Mouse (Mus musculus): ENCODE results near the gene Tab1. TPM values are rescaled to one million over a fixed set of nuclear protein-coding genes. Genes with fewer than 3 reads are reported as not detected.
A peak's percentile ranks its signal among the peaks of the same experiment; 100 is the strongest.

Tab1 gene
- 10 to 100 TPM; 10.7 to 14.5 TPM for polyA plus RNA-seq (2017; shearing (Covaris generic))

GRCm38 (mm10) chr15:80132993-80133586, at the start of gene Tab1:
TSS of gene Tab1 (plus strand) at chr15:80133127.
- ATAC-seq, result peak; percentile 85

GRCm38 (mm10) chr15:80083276-80083731, 49.6 kb upstream of the Tab1 start:
- ATAC-seq, result peak; percentile 92

- ATAC-seq, result peak; percentile 3
These were observed 49.2 kb upstream of the Tab1 start for GRCm38 (mm10) chr15:80083740-80084139.

GRCm38 (mm10) chr15:80087406-80088012, 45.4 kb upstream of the Tab1 start:
- no peak for ATAC-seq

- peak; percentile 82 for ATAC-seq
These were observed 44.3 kb upstream of the Tab1 start for GRCm38 (mm10) chr15:80088637-80089036.

GRCm38 (mm10) chr15:80090155-80090554, 42.8 kb upstream of the Tab1 start:
- ATAC-seq, result no peak

- no peak for ATAC-seq
These were observed 42.2 kb upstream of the Tab1 start for GRCm38 (mm10) chr15:80090741-80091120.

- peak; percentile 64 for ATAC-seq
These were observed 41.6 kb upstream of the Tab1 start, which contains the start of the genes Syngr1 and Rpl3 for GRCm38 (mm10) chr15:80091121-80091955. TSS of gene Syngr1 (plus strand) at chr15:80091334. TSS of gene Rpl3 (minus strand) at chr15:80091868.

GRCm38 (mm10) chr15:80092041-80092441, 40.9 kb upstream of the Tab1 start:
- ATAC-seq, result no peak

GRCm38 (mm10) chr15:80092599-80092998, 40.3 kb upstream of the Tab1 start:
- ATAC-seq, result no peak

- no peak for ATAC-seq
These were observed 38.7 kb upstream of the Tab1 start for GRCm38 (mm10) chr15:80094201-80094600.

GRCm38 (mm10) chr15:80095596-80095995, 37.3 kb upstream of the Tab1 start:
- no peak for ATAC-seq

- ATAC-seq, result no peak
These were observed 36.5 kb upstream of the Tab1 start for GRCm38 (mm10) chr15:80096406-80096805.

GRCm38 (mm10) chr15:80096946-80097881, 35.7 kb upstream of the Tab1 start:
- no peak for ATAC-seq

GRCm38 (mm10) chr15:80097999-80098461, 34.9 kb upstream of the Tab1 start:
- no peak for ATAC-seq

GRCm38 (mm10) chr15:80098809-80099208, 34.1 kb upstream of the Tab1 start:
- no peak for ATAC-seq

- no peak for ATAC-seq
These were observed 33.5 kb upstream of the Tab1 start for GRCm38 (mm10) chr15:80099477-80099876.

GRCm38 (mm10) chr15:80100196-80100595, 32.7 kb upstream of the Tab1 start:
- ATAC-seq, result no peak

GRCm38 (mm10) chr15:80100871-80101270, 32.1 kb upstream of the Tab1 start:
- ATAC-seq, result no peak

- no peak for ATAC-seq
These were observed 31.4 kb upstream of the Tab1 start for GRCm38 (mm10) chr15:80101503-80101902.

GRCm38 (mm10) chr15:80102495-80102894, 30.4 kb upstream of the Tab1 start:
- ATAC-seq, result no peak

Data from activated CD4-positive, CD25-positive, alpha-beta regulatory T cell, adult 4 months (primary cell).